Mouse (Mus musculus) E14TG2a.4 (cell line): ENCODE results near the gene Frmd6.
A peak's percentile ranks its signal among the peaks of the same experiment; 100 is the strongest.

Source experiments
- H3K27me3 ChIP-seq: 2 replicates; pipeline ENCODE4 v1.6.1; 2014; ENCODE audit warnings: low read length, control low read depth; ENCODE audit not compliant: insufficient read depth
- H3K36me3 ChIP-seq: 2 replicates; pipeline ENCODE4 v1.6.1; 2014; ENCODE audit warnings: low read length, control low read depth; ENCODE audit not compliant: insufficient read depth
- H3K4me1 ChIP-seq: replicated peaks from 2 replicates; pipeline ENCODE4 v1.6.1; 2014; ENCODE audit warnings: low read depth, low read length, control low read depth
- H3K4me3 ChIP-seq: replicated peaks from 2 replicates; pipeline ENCODE4 v1.5.1; 2014; ENCODE audit warnings: mild to moderate bottlenecking, low read length
- H3K9me3 ChIP-seq: 2 replicates; pipeline ENCODE4 v1.6.1; 2014; ENCODE audit warnings: low read length, control low read depth
- CTCF ChIP-seq: conservative IDR thresholded peaks from 2 replicates; pipeline ENCODE4 v1.5.1; 2014; ENCODE audit warnings: low read length
- NANOG ChIP-seq: IDR thresholded peaks from 2 replicates; pipeline ENCODE4 v1.6.1; 2014; ENCODE audit warnings: borderline replicate concordance, low read length, mixed read lengths
- POU5F1 ChIP-seq: IDR thresholded peaks from 2 replicates; pipeline ENCODE4 v1.6.1; 2014; ENCODE audit warnings: low read length, borderline replicate concordance

Frmd6 gene

DNA sequence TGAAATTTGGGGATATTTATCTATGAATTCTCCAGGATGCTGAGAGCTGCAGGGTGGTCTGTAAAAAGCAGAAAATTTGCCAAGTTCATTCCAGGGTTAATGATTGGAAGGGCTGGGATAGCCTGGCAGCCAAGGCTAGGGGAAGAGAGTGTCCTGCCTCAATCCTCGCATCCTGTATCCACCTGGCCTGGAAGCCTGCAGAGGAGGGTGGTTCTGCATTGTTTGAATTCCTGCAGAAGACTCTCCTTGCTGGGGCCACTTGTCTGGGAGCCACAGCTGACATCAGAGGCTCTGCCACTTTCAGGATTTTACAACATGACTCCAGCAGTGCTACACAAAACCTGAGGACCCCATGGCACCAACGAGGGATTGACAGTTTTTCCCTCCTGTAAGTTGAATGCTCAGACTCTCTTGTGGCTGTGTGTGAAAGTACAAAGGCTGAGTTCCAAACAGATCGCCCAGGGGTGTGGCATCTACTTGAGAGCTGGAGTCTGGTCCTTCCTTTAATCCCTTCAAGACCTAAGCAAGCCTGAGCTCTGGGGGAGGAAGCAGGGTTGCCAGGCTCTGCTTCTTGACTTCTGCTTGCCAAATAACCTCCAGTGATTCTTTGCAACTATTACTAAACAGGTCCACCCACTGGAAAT lies 12.4 kb upstream of the Frmd6 start:
- Histone ChIP-seq H3K9me3 (no peaks in the 10 kb centered on the region), H3K36me3 (no peaks in the 10 kb centered on the region), H3K27me3 (no peaks in the 10 kb centered on the region; the same call in 1 of the 2 replicates), H3K4me3 (no peak overlapping the region), H3K4me1 (peaks cover 13% of the 10 kb centered on the region)
- TF ChIP-seq POU5F1 (no peak), CTCF (no peak), NANOG (no peak)

DNA sequence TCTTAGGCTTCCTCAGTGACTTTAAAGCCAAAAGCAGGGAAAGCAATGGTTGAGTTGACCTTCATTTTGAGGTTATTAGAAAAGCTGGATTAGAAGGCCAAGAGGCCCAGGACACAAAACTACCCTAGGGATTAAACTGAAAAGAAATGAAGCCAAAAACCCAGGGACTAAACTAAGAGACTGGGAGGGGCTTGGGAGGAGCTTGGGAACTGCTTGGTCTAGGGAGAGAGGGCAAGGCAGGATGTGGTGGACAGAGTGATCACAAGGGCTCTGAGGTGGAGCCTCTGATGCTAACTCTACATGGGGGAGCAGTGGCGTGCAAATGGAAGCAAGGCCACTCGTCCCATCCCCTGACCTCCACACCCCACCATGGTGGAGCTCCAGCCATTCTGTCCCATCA lies 8.6 kb upstream of the Frmd6 start:
- H3K4me3 ChIP-seq: no peak overlapping the region
- no peaks in the 10 kb centered on the region for H3K36me3 ChIP-seq
- H3K27me3 ChIP-seq: no peaks in the 10 kb centered on the region
- TF ChIP-seq NANOG: no peak
- TF ChIP-seq POU5F1: no peak
- TF ChIP-seq CTCF: no peak
- H3K4me1 ChIP-seq: peaks cover 16% of the 10 kb centered on the region
- no peaks in the 10 kb centered on the region for H3K9me3 ChIP-seq

DNA sequence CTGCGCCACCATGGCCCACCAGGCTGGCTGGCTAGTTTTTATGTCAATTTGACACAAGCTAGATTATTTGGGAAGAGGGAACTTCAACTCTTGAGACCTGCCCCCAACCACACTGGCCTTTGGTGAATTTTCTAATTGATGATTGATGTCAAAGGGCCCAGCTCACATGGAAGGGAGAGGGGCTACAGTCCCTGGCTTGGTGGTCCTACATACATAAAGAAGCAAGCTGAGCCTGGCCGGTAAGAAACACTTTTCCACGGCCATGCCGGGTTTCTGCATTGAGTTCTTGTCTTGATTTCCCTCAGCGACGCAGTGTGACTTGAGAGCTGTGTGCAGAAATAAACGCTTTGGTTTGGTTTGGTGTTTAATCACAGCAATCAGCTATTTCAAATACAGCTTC lies 1.3 kb upstream of the Frmd6 start:
- TF ChIP-seq NANOG (no peak), CTCF (no peak), POU5F1 (no peak)
- peaks cover 28% of the 10 kb centered on the region for H3K27me3 ChIP-seq

DNA sequence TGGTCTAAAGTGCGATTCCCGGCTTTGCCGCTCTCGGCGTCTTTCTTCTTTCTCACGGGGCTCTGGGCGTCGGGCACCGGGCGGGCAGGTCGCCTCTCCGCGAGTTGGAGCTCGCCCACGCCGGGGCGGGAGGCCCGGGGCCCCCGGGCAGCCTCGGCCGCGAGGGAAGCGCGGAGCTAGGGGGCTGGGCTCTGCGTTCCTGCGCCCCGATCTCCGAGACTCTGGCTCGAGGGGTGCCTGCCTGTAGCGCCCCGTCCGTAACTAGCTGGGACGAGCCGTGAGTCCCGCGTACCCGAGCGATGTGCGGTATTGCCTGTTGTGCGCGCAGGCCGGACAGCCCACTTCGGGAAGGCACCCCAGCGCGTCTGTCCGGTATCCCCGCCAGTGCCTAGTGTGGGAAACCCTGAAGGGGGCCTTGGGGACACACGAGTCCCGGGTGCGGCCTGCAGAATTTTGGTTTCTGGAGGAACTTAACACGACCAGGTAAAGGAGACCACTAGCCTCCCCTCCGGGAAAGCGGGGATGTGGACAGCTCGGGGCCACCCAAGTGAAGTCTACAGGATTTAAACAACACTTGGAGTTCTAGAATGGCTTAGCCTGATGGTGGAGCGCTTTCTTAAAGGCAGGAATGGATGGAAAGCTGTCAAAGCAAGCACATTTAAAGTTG lies 470 bp downstream of the Frmd6 start:
- peaks cover 30% of the 10 kb centered on the region for H3K27me3 ChIP-seq
- peaks cover 25% of the 10 kb centered on the region for H3K4me1 ChIP-seq
- H3K4me3 ChIP-seq: peak overlapping the region; percentile 94
- no peaks in the 10 kb centered on the region for H3K9me3 ChIP-seq
- no peaks in the 10 kb centered on the region for H3K36me3 ChIP-seq
- TF ChIP-seq NANOG: no peak
- no peak for TF ChIP-seq POU5F1
- TF ChIP-seq CTCF: no peak

More for the DNA sequence above, 1.3 kb upstream of the Frmd6 start:
- no peaks in the 10 kb centered on the region for H3K36me3 ChIP-seq
- 0 out of 2 replicates have a peak overlapping the region, but pooled peaks have one; percentile 81 for H3K4me3 ChIP-seq
- no peaks in the 10 kb centered on the region for H3K9me3 ChIP-seq
- peaks cover 25% of the 10 kb centered on the region for H3K4me1 ChIP-seq

DNA sequence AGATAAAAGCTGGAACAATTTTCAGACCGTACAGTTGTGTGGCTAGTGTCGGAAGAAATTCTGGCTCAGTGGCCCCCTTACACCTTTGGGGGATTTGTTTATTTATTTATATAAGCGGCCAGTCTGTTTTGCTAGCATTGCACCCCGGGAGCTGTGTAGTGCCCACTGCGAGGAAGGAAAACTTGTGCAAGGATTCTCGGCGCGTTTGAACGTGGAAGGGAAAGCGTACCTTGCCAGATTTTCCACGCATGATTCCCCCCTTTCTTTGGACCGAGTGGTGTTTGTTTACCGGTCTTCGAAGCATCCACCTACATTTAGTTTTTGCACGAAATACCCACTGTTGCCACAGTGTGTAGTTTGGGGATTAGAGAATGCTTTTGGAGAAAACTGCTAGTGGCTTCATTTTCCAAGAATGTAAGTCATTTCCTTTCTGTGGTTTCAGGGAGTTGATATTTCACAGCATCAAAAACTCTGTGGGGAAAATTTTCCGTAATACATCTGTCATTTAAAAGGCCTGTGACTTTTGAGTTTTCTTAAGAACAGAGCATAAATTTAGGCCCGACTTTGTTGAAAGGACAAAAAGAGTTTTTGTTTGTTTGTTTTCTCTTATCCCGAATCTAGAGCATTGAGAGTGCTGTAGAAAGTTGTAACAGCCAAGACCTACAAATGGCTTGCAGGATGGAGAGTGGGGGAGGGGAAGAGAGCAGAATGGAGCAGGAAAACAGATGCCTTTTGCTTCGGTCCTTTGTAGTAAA lies 1.2 kb downstream of the Frmd6 start:
- Histone ChIP-seq H3K4me3 (peak overlapping the region; percentile 94), H3K4me1 (peaks cover 25% of the 10 kb centered on the region), H3K27me3 (peaks cover 30% of the 10 kb centered on the region), H3K36me3 (no peaks in the 10 kb centered on the region), H3K9me3 (no peaks in the 10 kb centered on the region)
- TF ChIP-seq NANOG (no peak), POU5F1 (no peak), CTCF (no peak)

DNA sequence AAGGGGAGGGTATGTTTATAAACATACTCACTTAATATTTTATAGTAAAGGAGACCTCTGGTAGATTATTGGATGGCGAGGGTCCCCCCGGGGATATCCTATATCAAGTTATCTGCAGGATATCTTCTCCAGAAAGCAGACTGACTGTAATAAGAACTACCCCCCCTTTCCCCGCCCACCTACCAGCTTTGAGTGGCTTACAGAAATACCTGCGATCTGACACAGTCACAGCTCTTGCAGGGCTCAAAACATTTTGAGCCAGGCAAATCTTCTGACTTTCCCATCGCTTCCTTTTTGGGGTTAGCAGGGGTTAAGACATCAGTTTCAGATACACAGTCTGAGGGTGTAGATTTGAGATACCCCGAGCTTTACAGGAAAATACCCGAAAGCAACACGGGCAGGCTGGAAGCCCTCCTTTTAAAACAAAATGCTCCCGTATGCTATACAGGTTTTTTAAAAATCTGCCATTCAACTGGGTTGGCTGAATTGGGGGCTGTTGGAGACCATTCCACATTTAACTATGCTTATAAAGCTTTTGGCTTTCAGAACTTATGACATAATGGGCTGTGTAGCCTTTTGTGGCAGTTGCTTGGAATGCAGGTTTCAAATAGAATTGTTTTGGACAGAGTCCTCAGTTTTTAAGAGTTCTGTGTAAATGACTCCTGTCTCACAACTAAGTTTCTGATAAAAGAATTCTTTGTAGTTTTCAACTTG lies 2.0 kb downstream of the Frmd6 start:
- TF ChIP-seq NANOG (no peak), POU5F1 (no peak), CTCF (no peak)
- H3K36me3 ChIP-seq: no peaks in the 10 kb centered on the region

DNA sequence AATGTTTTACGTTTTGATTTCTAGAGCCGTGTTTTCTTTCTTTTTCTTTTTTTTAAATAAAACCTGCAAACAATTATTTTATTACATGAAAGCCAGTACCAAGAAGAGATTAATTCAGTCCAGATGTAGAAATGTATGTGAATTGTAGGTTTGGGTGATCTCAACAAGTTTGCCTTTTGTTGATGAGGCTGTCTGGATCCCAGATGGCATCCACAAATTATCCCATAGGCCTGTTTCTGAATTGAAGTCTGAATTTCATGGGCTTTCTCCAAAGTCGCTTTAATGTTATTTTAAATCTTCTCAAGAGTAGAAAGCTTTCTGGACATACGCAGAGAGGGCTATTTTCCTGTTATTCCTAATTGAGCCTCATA lies 2.6 kb downstream of the Frmd6 start:
- Histone ChIP-seq H3K9me3 (no peaks in the 10 kb centered on the region), H3K4me1 (peaks cover 25% of the 10 kb centered on the region), H3K36me3 (no peaks in the 10 kb centered on the region), H3K27me3 (peaks cover 23% of the 10 kb centered on the region), H3K4me3 (no peak overlapping the region)
- TF ChIP-seq POU5F1: no peak
- TF ChIP-seq NANOG: no peak
- TF ChIP-seq CTCF: no peak

More for the DNA sequence above, 2.0 kb downstream of the Frmd6 start:
- H3K9me3 ChIP-seq: no peaks in the 10 kb centered on the region
- peaks cover 25% of the 10 kb centered on the region for H3K4me1 ChIP-seq
- peaks cover 27% of the 10 kb centered on the region for H3K27me3 ChIP-seq
- H3K4me3 ChIP-seq: no peak overlapping the region
